8 mouse cellular contexts compared by ENCODE assay signal in the genomic region with DNA sequence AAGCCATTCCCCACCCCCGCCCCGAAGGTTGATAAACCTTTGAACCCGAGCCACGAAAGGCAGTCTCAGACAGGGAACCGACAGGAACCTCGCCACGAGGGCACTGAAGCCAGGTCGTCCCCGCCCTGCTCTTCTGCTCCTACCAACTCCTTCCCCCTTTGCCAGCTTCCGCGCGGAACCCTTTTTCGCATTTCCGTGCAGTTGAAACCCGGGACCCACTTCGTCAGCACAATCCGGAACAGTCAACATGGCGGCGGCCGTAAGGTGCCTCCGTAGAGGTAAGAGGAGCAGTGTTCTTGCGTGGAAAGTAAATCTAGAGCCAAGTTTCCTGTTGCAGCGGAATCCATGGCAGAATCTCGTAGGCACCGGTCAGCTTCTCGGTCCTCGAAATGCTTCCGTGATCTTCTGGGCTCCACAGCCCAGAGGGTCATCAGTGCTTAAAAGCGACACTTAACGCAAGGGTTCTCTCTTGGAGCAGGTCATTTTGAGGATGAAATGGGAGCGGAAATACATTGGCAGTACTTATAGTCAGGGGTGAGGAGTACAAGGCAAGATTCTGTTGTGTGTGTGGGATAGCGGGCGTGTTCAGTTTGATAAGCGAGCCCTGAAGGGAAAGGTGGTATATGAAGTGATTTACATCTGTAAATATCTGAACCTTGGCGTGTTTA. TPM values are rescaled to one million over a fixed set of nuclear protein-coding genes. Genes with fewer than 3 reads are reported as not detected.
DNase-seq lines count a peak whose midpoint lies in the region; ATAC-seq lines count a peak whose summit lies in the region.

No protein-coding gene starts in this region.

- 0% methylated on average over 35 of the region's 35 CpGs for WGBS in lung, embryonic 16.5 days

- H3K4me3 ChIP-seq in lung, embryonic 16.5 days (ENCODE audit: low read length): peak overlapping the region; percentile 87

- peak overlapping the region; percentile 82 for H3K27ac ChIP-seq in lung, embryonic 16.5 days (ENCODE audit: low read length)

- no peaks in the 10 kb centered on the region for H3K27me3 ChIP-seq in lung, embryonic 16.5 days (ENCODE audit: control insufficient read depth, insufficient read depth, low read depth, low read length)

- peak; percentile 93 to 95 for ATAC-seq in hematopoietic stem cell, adult 5-6 weeks (replicated peaks in 1 of 2; ENCODE audit: insufficient read depth in 1 of 2, low FRiP score in 2 of 2, low TSS enrichment in 1 of 2, low read depth in 1 of 2, poor library complexity in 2 of 2, severe bottlenecking in 2 of 2)
- peak; percentile 95 for ATAC-seq in lung, embryonic 16.5 days (ENCODE audit: low read depth)

- peak overlapping the region; percentile 80 for H3K9ac ChIP-seq in lung, embryonic 16.5 days (ENCODE audit: low read length)

- H3K4me1 ChIP-seq in lung, embryonic 16.5 days (replicated peaks; ENCODE audit: control insufficient read depth, insufficient read depth, low read length): peaks cover 17% of the 10 kb centered on the region

- peak overlapping the region; percentile 53 for H3K4me2 ChIP-seq in lung, embryonic 16.5 days (ENCODE audit: low read depth, low read length)

- no peaks in the 10 kb centered on the region for H3K9me3 ChIP-seq in lung, embryonic 16.5 days (ENCODE audit: control insufficient read depth, low read length)

- H3K36me3 ChIP-seq in lung, embryonic 16.5 days (ENCODE audit: control insufficient read depth, insufficient read depth, low read length): no peaks in the 10 kb centered on the region

- DNase-seq in MEL-GATA-1-ER (ENCODE audit: extremely low read depth, low read depth): peak; percentile 89
- peak; percentile 94 for DNase-seq in cerebellum, adult 8-10 months
- DNase-seq in forelimb bud, embryonic 11.5 days (ENCODE audit: low read depth, low spot score): peak; percentile 95
- DNase-seq in layer of hippocampus, adult 9-10 months (ENCODE audit: low spot score): peak; percentile 82
- peak; percentile 73 for DNase-seq in ovary, postnatal 10 days (ENCODE audit: low spot score)
- DNase-seq in thymus, postnatal 10 days (ENCODE audit: low spot score in 2 of 2): peak; percentile 89 to 92

RNA-seq across cellular contexts. Expression of a gene that starts 0.8 kb away (rescaled TPM):
- 31.8 and 45.9 TPM in 2 replicates for total RNA-seq in hematopoietic stem cell, adult 5-6 weeks (2017)
- 17.7 and 21.3 TPM in 2 replicates for polyA plus RNA-seq in lung, embryonic 16.5 days (2015; fragmentation: Nextera tagmentation; extraction: Ambion mirVana)

RNA-seq across cellular contexts. Expression of a gene that starts 46.1 kb away (rescaled TPM):
- total RNA-seq in hematopoietic stem cell, adult 5-6 weeks (2017): 109 and 128 TPM in 2 replicates
- polyA plus RNA-seq in lung, embryonic 16.5 days (2015; fragmentation: Nextera tagmentation; extraction: Ambion mirVana): 15.0 and 18.9 TPM in 2 replicates

Comparison
In these comparisons a context has a peak if more than half of its experiments do, and no peak if none do; other contexts are left out.
1. Peak in every context shown above with its lines: DNase-seq, ATAC-seq, H3K4me3 ChIP-seq and H3K27ac ChIP-seq.